Comparison of ENCODE assay signal across 16 mouse cellular contexts in genomic region chr19:7181496-7181895, GRCm38 (mm10). TPM values are rescaled to one million over a fixed set of nuclear protein-coding genes. Genes with fewer than 3 reads are reported as not detected.
DNase-seq lines count a peak whose midpoint lies in the region; ATAC-seq and TF ChIP-seq lines count a peak whose summit lies in the region.
"Had no signal": no experiment of that assay in that cellular context is flagged by ENCODE, and none has a peak within 500 bp of the region (broad histone marks: within the 10 kb centered on the region; RNA-seq: fewer than 3 reads in every experiment).

No protein-coding gene starts in this region.

- no peak overlapping the region for H3K4me2 ChIP-seq in forebrain, embryonic 12.5 days
- H3K4me2 ChIP-seq in forebrain, embryonic 11.5 days (ENCODE audit: low read depth, low read length, severe bottlenecking) = no peak overlapping the region
- no peak overlapping the region for H3K4me2 ChIP-seq in kidney, embryonic 14.5 days (replicated peaks; ENCODE audit: low read depth, low read length)
- H3K4me2 ChIP-seq in stomach, embryonic 14.5 days (replicated peaks; ENCODE audit: low read depth, low read length) = no peak overlapping the region
- H3K4me2 ChIP-seq in stomach, postnatal 0 days (replicated peaks; ENCODE audit: low read depth) = no peak overlapping the region

- peaks cover 57% of the 10 kb centered on the region for H3K27me3 ChIP-seq in forebrain, embryonic 12.5 days
- H3K27me3 ChIP-seq in forebrain, embryonic 11.5 days (ENCODE audit: control insufficient read depth, insufficient read depth, low read length) = peaks cover 6% of the 10 kb centered on the region
- H3K27me3 ChIP-seq in kidney, adult 2 months (replicated peaks; ENCODE audit: control insufficient read depth, insufficient read depth, low read length) = no peaks in the 10 kb centered on the region
- H3K27me3 ChIP-seq in kidney, embryonic 14.5 days (ENCODE audit: control insufficient read depth, insufficient read depth, low read length) = peaks cover 29% of the 10 kb centered on the region
- no peaks in the 10 kb centered on the region for H3K27me3 ChIP-seq in stomach, embryonic 14.5 days (ENCODE audit: control insufficient read depth, insufficient read depth, low read length)
- no peaks in the 10 kb centered on the region for H3K27me3 ChIP-seq in stomach, postnatal 0 days (ENCODE audit: control insufficient read depth, insufficient read depth, low read length)

- H3K4me3 ChIP-seq in forebrain, embryonic 12.5 days (replicated peaks) = no peak overlapping the region
- no peak overlapping the region for H3K4me3 ChIP-seq in forebrain, embryonic 11.5 days (ENCODE audit: low read depth, low read length)
- H3K4me3 ChIP-seq in kidney, adult 2 months (ENCODE audit: insufficient read depth, low read depth, low read length) = no peak overlapping the region
- H3K4me3 ChIP-seq in kidney, embryonic 14.5 days (ENCODE audit: low read length) = no peak overlapping the region
- H3K4me3 ChIP-seq in stomach, embryonic 14.5 days (ENCODE audit: low read depth, low read length) = no peak overlapping the region
- no peak overlapping the region for H3K4me3 ChIP-seq in stomach, postnatal 0 days (ENCODE audit: low read depth, low read length)
- H3K4me3 ChIP-seq: gastrocnemius, adult 2 months; liver, embryonic 15.5 days; midbrain, embryonic 12.5 days; neural tube, embryonic 12.5 days had no signal

- DNase-seq in forebrain, embryonic 11.5 days (ENCODE audit: low spot score) = no peak
- DNase-seq in kidney, adult 2 months = peak; percentile 59
- DNase-seq in stomach, postnatal 0 days (ENCODE audit: low spot score) = no peak
- no peak for DNase-seq in right cerebral cortex, postnatal 4 days
- DNase-seq in lung, postnatal 25 days (ENCODE audit: low spot score) = no peak
- DNase-seq: gastrocnemius, adult 2 months; layer of hippocampus, adult 9-11 months had no signal

- 59% methylated on average over 7 of the region's 7 CpGs for WGBS in forebrain, embryonic 12.5 days
- 67% methylated on average over 7 of the region's 7 CpGs for WGBS in forebrain, embryonic 11.5 days
- 46% methylated on average over 7 of the region's 7 CpGs for WGBS in kidney, adult 2 months
- WGBS in kidney, embryonic 14.5 days = 68% methylated on average over 7 of the region's 7 CpGs
- WGBS in stomach, embryonic 14.5 days = 60% methylated on average over 7 of the region's 7 CpGs
- 60% methylated on average over 7 of the region's 7 CpGs for WGBS in stomach, postnatal 0 days

- no peak for TF ChIP-seq CTCF in kidney, adult 2 months (conservative IDR thresholded peaks at IDR 0.05; ENCODE audit: insufficient read depth, insufficient read length, low read depth, low read length)
- TF ChIP-seq CTCF in stomach, postnatal 0 days (IDR thresholded peaks at IDR 0.05; ENCODE audit: low read depth) = no peak

- no peak for TF ChIP-seq POLR2A in kidney, adult 2 months (IDR thresholded peaks at IDR 0.05; ENCODE audit: low read depth, low read length)

- H3K9ac ChIP-seq in forebrain, embryonic 12.5 days = no peak overlapping the region
- H3K9ac ChIP-seq in forebrain, embryonic 11.5 days (ENCODE audit: low read length) = no peak overlapping the region
- no peak overlapping the region for H3K9ac ChIP-seq in kidney, embryonic 14.5 days (ENCODE audit: low read depth, low read length)
- H3K9ac ChIP-seq in stomach, embryonic 14.5 days (replicated peaks; ENCODE audit: low read depth, low read length) = no peak overlapping the region
- no peak overlapping the region for H3K9ac ChIP-seq in stomach, postnatal 0 days (ENCODE audit: low read length)
- H3K9ac ChIP-seq: hindbrain, embryonic 14.5 days; liver, embryonic 15.5 days; neural tube, embryonic 12.5 days had no signal

- no peak for TF ChIP-seq EP300 in stomach, postnatal 0 days (optimal IDR thresholded peaks at IDR 0.05)

- H3K4me1 ChIP-seq in forebrain, embryonic 12.5 days = peaks cover 86% of the 10 kb centered on the region
- H3K4me1 ChIP-seq in forebrain, embryonic 11.5 days (replicated peaks; ENCODE audit: control insufficient read depth, insufficient read depth, low read length) = peaks cover 39% of the 10 kb centered on the region
- peaks cover 49% of the 10 kb centered on the region for H3K4me1 ChIP-seq in kidney, adult 2 months (ENCODE audit: control insufficient read depth, insufficient read depth, low read length)
- peaks cover 35% of the 10 kb centered on the region for H3K4me1 ChIP-seq in kidney, embryonic 14.5 days (ENCODE audit: control insufficient read depth, insufficient read depth, low read length)
- H3K4me1 ChIP-seq in stomach, embryonic 14.5 days (ENCODE audit: control insufficient read depth, insufficient read depth, low read length) = peaks cover 28% of the 10 kb centered on the region
- 0 out of 2 replicates have a peak, but pooled peaks cover 3% of the 10 kb centered on the region for H3K4me1 ChIP-seq in stomach, postnatal 0 days (replicated peaks; ENCODE audit: control insufficient read depth, insufficient read depth)

- no peaks in the 10 kb centered on the region for H3K9me3 ChIP-seq in forebrain, embryonic 12.5 days
- no peaks in the 10 kb centered on the region for H3K9me3 ChIP-seq in forebrain, embryonic 11.5 days (ENCODE audit: control insufficient read depth, low read length)
- no peaks in the 10 kb centered on the region for H3K9me3 ChIP-seq in kidney, embryonic 14.5 days (ENCODE audit: control insufficient read depth, low read length)
- H3K9me3 ChIP-seq in stomach, embryonic 14.5 days (ENCODE audit: control insufficient read depth, low read depth, low read length) = no peaks in the 10 kb centered on the region
- H3K9me3 ChIP-seq in stomach, postnatal 0 days (ENCODE audit: control insufficient read depth, low read length) = no peaks in the 10 kb centered on the region
- H3K9me3 ChIP-seq: G1E; limb, embryonic 15.5 days; liver, embryonic 15.5 days; midbrain, embryonic 12.5 days; neural tube, embryonic 12.5 days had no signal

- H3K36me3 ChIP-seq in forebrain, embryonic 12.5 days (replicated peaks) = no peaks in the 10 kb centered on the region
- no peaks in the 10 kb centered on the region for H3K36me3 ChIP-seq in forebrain, embryonic 11.5 days (ENCODE audit: control insufficient read depth, insufficient read depth, low read length)
- H3K36me3 ChIP-seq in kidney, adult 2 months (ENCODE audit: control insufficient read depth, insufficient read depth, low read length) = no peaks in the 10 kb centered on the region
- no peaks in the 10 kb centered on the region for H3K36me3 ChIP-seq in kidney, embryonic 14.5 days (ENCODE audit: control insufficient read depth, insufficient read depth, low read length)
- no peaks in the 10 kb centered on the region for H3K36me3 ChIP-seq in stomach, embryonic 14.5 days (ENCODE audit: control insufficient read depth, insufficient read depth, low read length)
- no peaks in the 10 kb centered on the region for H3K36me3 ChIP-seq in stomach, postnatal 0 days (ENCODE audit: control insufficient read depth, insufficient read depth, low read length)
- H3K36me3 ChIP-seq: G1E; limb, embryonic 15.5 days; liver, embryonic 15.5 days; midbrain, embryonic 12.5 days; neural tube, embryonic 12.5 days had no signal

- 0 out of 2 replicates have a peak overlapping the region, but pooled peaks have one; percentile 21 for H3K27ac ChIP-seq in forebrain, embryonic 12.5 days
- H3K27ac ChIP-seq in forebrain, embryonic 11.5 days (ENCODE audit: low read depth, low read length) = no peak overlapping the region
- H3K27ac ChIP-seq in kidney, adult 2 months (ENCODE audit: insufficient read depth, low read depth, low read length) = peak overlapping the region; percentile 100
- no peak overlapping the region for H3K27ac ChIP-seq in kidney, embryonic 14.5 days (ENCODE audit: low read depth, low read length)
- peak overlapping the region; percentile 6; the same call in 1 of the 2 replicates for H3K27ac ChIP-seq in stomach, embryonic 14.5 days (ENCODE audit: low read length)
- no peak overlapping the region for H3K27ac ChIP-seq in stomach, postnatal 0 days (replicated peaks)
- H3K27ac ChIP-seq: hindbrain, embryonic 14.5 days; liver, embryonic 15.5 days; midbrain, embryonic 12.5 days; neural tube, embryonic 12.5 days had no signal

- no peak for ATAC-seq in forebrain, embryonic 12.5 days (ENCODE audit: low FRiP score)
- no peak for ATAC-seq in forebrain, embryonic 11.5 days (replicated peaks; ENCODE audit: low FRiP score)
- no peak for ATAC-seq in kidney, embryonic 14.5 days (ENCODE audit: low FRiP score, low TSS enrichment)
- no peak for ATAC-seq in stomach, embryonic 14.5 days (ENCODE audit: insufficient number of reproducible peaks, insufficient read depth, low FRiP score, low read depth)
- ATAC-seq in stomach, postnatal 0 days (ENCODE audit: low FRiP score, low TSS enrichment) = no peak

RNA-seq across cellular contexts. Expression of gene Otub1, which starts 24.6 kb away (rescaled TPM):
- 220 and 238 TPM in 2 replicates for polyA plus RNA-seq in forebrain, embryonic 12.5 days (2016; fragmentation: Nextera tagmentation; extraction: Ambion mirVana)
- 238 and 256 TPM in 2 replicates for polyA plus RNA-seq in forebrain, embryonic 11.5 days (2014; fragmentation: Nextera tagmentation; extraction: Ambion mirVana)
- polyA plus RNA-seq in kidney, adult 2 months (2012; rRNA removed) = 122 and 126 TPM in 2 replicates
- polyA plus RNA-seq in kidney, embryonic 14.5 days (2014; fragmentation: Nextera tagmentation; extraction: Ambion mirVana) = 237 and 255 TPM in 2 replicates
- 222 and 238 TPM in 2 replicates for polyA plus RNA-seq in stomach, embryonic 14.5 days (2014; fragmentation: Nextera tagmentation; extraction: Ambion mirVana)
- 121 and 126 TPM in 2 replicates for polyA plus RNA-seq in stomach, postnatal 0 days (2015; fragmentation: Nextera tagmentation; extraction: Ambion mirVana)

RNA-seq across cellular contexts. Expression of gene Cox8a, which starts 35.9 kb away (rescaled TPM):
- 781 and 789 TPM in 2 replicates for polyA plus RNA-seq in forebrain, embryonic 12.5 days (2016; fragmentation: Nextera tagmentation; extraction: Ambion mirVana)
- polyA plus RNA-seq in forebrain, embryonic 11.5 days (2014; fragmentation: Nextera tagmentation; extraction: Ambion mirVana) = 678 and 706 TPM in 2 replicates
- 3,607 and 3,750 TPM in 2 replicates for polyA plus RNA-seq in kidney, adult 2 months (2012; rRNA removed)
- polyA plus RNA-seq in kidney, embryonic 14.5 days (2014; fragmentation: Nextera tagmentation; extraction: Ambion mirVana) = 1,171 and 1,487 TPM in 2 replicates
- 1,044 and 1,144 TPM in 2 replicates for polyA plus RNA-seq in stomach, embryonic 14.5 days (2014; fragmentation: Nextera tagmentation; extraction: Ambion mirVana)
- 1,651 and 1,766 TPM in 2 replicates for polyA plus RNA-seq in stomach, postnatal 0 days (2015; fragmentation: Nextera tagmentation; extraction: Ambion mirVana)

RNA-seq across cellular contexts. Expression of gene Naa40, which starts 59.5 kb away (rescaled TPM):
- 90.0 and 92.2 TPM in 2 replicates for polyA plus RNA-seq in forebrain, embryonic 12.5 days (2016; fragmentation: Nextera tagmentation; extraction: Ambion mirVana)
- 106 and 107 TPM in 2 replicates for polyA plus RNA-seq in forebrain, embryonic 11.5 days (2014; fragmentation: Nextera tagmentation; extraction: Ambion mirVana)
- 23.7 and 26.2 TPM in 2 replicates for polyA plus RNA-seq in kidney, adult 2 months (2012; rRNA removed)
- polyA plus RNA-seq in kidney, embryonic 14.5 days (2014; fragmentation: Nextera tagmentation; extraction: Ambion mirVana) = 57.8 and 90.7 TPM in 2 replicates
- polyA plus RNA-seq in stomach, embryonic 14.5 days (2014; fragmentation: Nextera tagmentation; extraction: Ambion mirVana) = 59.4 and 59.6 TPM in 2 replicates
- 20.1 and 20.5 TPM in 2 replicates for polyA plus RNA-seq in stomach, postnatal 0 days (2015; fragmentation: Nextera tagmentation; extraction: Ambion mirVana)

Comparison
In these comparisons a context has a peak if more than half of its experiments do, and no peak if none do; other contexts are left out.
1. H3K27ac ChIP-seq: peak in forebrain, embryonic 12.5 days (single experiment), kidney, adult 2 months (single experiment) and stomach, embryonic 14.5 days (single experiment); none in forebrain, embryonic 11.5 days (single experiment), kidney, embryonic 14.5 days (single experiment) and stomach, postnatal 0 days (single experiment).